Mouse (Mus musculus) hindbrain, embryonic 10.5 days (tissue): ENCODE results near the gene Pdss2. TPM values are rescaled to one million over a fixed set of nuclear protein-coding genes. Genes with fewer than 3 reads are reported as not detected.

ENCODE experiments used
- DNase-seq: peaks from one replicate; pipeline ENCODE4 v3.0.0-alpha.2; 2017; ENCODE audit warnings: low spot score
- H3K27ac ChIP-seq: fragments of 300-500 bp; sonication (generic); 2 replicates; pipeline ENCODE4 v1.5.1; 2016; ENCODE audit warnings: mild to moderate bottlenecking, moderate library complexity
- H3K27me3 ChIP-seq: fragments of 300-500 bp; sonication (generic); 2 replicates; pipeline ENCODE4 v1.6.1; 2016; ENCODE audit warnings: mild to moderate bottlenecking; ENCODE audit not compliant: poor library complexity, insufficient read depth, severe bottlenecking
- H3K36me3 ChIP-seq: fragments of 300-500 bp; sonication (generic); 2 replicates; pipeline ENCODE4 v1.6.1; 2016; ENCODE audit warnings: mild to moderate bottlenecking, moderate library complexity
- H3K4me1 ChIP-seq: fragments of 300-500 bp; sonication (generic); replicated peaks from 2 replicates; pipeline ENCODE4 v1.6.1; 2016; ENCODE audit warnings: mild to moderate bottlenecking
- H3K4me3 ChIP-seq: fragments of 300-500 bp; sonication (generic); 2 replicates; pipeline ENCODE4 v1.5.1; 2016; ENCODE audit warnings: mild to moderate bottlenecking, moderate library complexity
- H3K9me3 ChIP-seq: fragments of 300-500 bp; sonication (generic); 2 replicates; pipeline ENCODE4 v1.6.1; 2016; ENCODE audit warnings: mild to moderate bottlenecking, moderate library complexity
- WGBS: fragments of 180-500 bp; shearing (Covaris S2); methylation state at CpG from one replicate; pipeline ENCODE4 v1.1.7; 2016; 5-methylcytosine and 5-hydroxymethylcytosine counted together
- polyA plus RNA-seq: library from polyadenylated mRNA; unstranded; fragments of >200 nt; fragmentation: Nextera tagmentation; extraction: Ambion mirVana; gene quantifications from 2 replicates; pipeline ENCODE4 v1.2.1, GENCODE M21; 2016

Gene Pdss2
- polyA plus RNA-seq, 1 experiment from 2014 or later = 13.4 TPM

- DNase-seq = peak; percentile 40
- Histone ChIP-seq H3K36me3 (no peaks in the 10 kb centered on the region), H3K27me3 (no peaks in the 10 kb centered on the region), H3K27ac (peak overlapping the region; percentile 78), H3K4me1 (peaks cover 41% of the 10 kb centered on the region), H3K4me3 (no peak overlapping the region), H3K9me3 (peaks cover 4% of the 10 kb centered on the region; the same call in 1 of the 2 replicates)
- WGBS = 50% methylated on average over 15 of the region's 15 CpGs
These were observed 219.9 kb downstream of the Pdss2 start for GRCm38 (mm10) chr10:43440981-43441740.

DNA sequence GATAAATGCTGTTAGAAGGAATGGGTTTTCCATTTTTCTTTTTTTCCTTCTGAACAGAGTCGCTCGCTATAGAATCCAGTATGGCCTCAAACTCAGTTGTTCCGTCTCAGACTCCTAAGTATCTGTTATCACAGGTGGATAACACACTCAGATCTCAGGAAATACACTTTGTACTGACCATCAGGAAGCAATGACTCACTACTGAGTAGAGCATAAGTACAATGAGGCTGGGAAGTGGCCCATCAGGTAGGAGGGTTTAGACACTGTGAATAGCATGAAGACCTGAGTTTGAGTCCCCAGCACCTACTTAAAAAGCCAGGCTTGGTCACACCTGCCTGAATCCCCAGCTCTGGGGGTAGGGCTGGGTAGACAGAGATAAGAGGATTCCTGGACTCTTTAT, 227.4 kb downstream of the Pdss2 start:
- 94% methylated on average over 3 of the region's 3 CpGs for WGBS
- peaks cover 16% of the 10 kb centered on the region for H3K4me1 ChIP-seq
- H3K27ac ChIP-seq = no peak overlapping the region
- peaks cover 6% of the 10 kb centered on the region; the same call in 1 of the 2 replicates for H3K9me3 ChIP-seq
- no peaks in the 10 kb centered on the region for H3K36me3 ChIP-seq
- DNase-seq = no peak
- no peak overlapping the region for H3K4me3 ChIP-seq
- no peaks in the 10 kb centered on the region for H3K27me3 ChIP-seq

GRCm38 (mm10) chr10:43451848-43452662, 230.8 kb downstream of the Pdss2 start:
- Histone ChIP-seq H3K27me3 (no peaks in the 10 kb centered on the region), H3K9me3 (no peaks in the 10 kb centered on the region), H3K27ac (peak overlapping the region; percentile 62), H3K4me3 (peak overlapping the region; percentile 36), H3K4me1 (peaks cover 16% of the 10 kb centered on the region), H3K36me3 (no peaks in the 10 kb centered on the region)
- peak; percentile 83 for DNase-seq
- WGBS = 29% methylated on average over 16 of the region's 16 CpGs

- H3K9me3 ChIP-seq = 0 out of 2 replicates have a peak, but pooled peaks cover 3% of the 10 kb centered on the region
- H3K27ac ChIP-seq = peak overlapping the region; percentile 62
- H3K4me3 ChIP-seq = peak overlapping the region; percentile 36
- H3K36me3 ChIP-seq = no peaks in the 10 kb centered on the region
- 20% methylated on average over 5 of the region's 5 CpGs for WGBS
- no peaks in the 10 kb centered on the region for H3K27me3 ChIP-seq
- DNase-seq = no peak
- H3K4me1 ChIP-seq = peaks cover 16% of the 10 kb centered on the region
These were observed 231.3 kb downstream of the Pdss2 start for GRCm38 (mm10) chr10:43452663-43452996.

DNA sequence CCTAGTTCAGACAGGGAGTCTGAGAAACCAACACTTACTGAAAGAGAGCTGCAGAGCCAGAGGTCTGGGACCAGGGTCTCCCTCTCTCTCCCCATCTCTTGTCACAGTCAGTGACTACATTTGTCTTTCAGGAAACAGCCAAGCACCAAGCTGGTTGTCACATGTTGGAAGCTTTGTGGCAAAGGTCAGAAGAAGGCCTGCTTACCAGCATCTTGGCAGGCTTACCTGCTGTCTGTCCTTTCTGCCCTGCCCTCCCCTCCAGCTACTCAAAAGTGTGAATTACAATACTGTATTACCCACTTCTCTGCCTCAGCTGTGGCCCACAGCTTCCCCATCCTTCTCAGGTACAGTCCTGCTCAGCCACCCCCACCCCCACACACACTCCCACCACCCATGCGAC, 232.9 kb downstream of the Pdss2 start:
- 93% methylated on average over 1 of the region's 1 CpGs for WGBS
- Histone ChIP-seq H3K27me3 (no peaks in the 10 kb centered on the region), H3K9me3 (0 out of 2 replicates have a peak, but pooled peaks cover 6% of the 10 kb centered on the region), H3K27ac (no peak overlapping the region), H3K36me3 (no peaks in the 10 kb centered on the region), H3K4me1 (peaks cover 16% of the 10 kb centered on the region), H3K4me3 (no peak overlapping the region)
- no peak for DNase-seq

GRCm38 (mm10) chr10:43454671-43455070, 233.4 kb downstream of the Pdss2 start:
- H3K27me3 ChIP-seq = no peaks in the 10 kb centered on the region
- H3K27ac ChIP-seq = no peak overlapping the region
- H3K9me3 ChIP-seq = 0 out of 2 replicates have a peak, but pooled peaks cover 6% of the 10 kb centered on the region
- H3K4me1 ChIP-seq = peaks cover 16% of the 10 kb centered on the region
- H3K4me3 ChIP-seq = no peak overlapping the region
- H3K36me3 ChIP-seq = no peaks in the 10 kb centered on the region
- DNase-seq = no peak
- WGBS = 96% methylated on average over 3 of the region's 3 CpGs

DNA sequence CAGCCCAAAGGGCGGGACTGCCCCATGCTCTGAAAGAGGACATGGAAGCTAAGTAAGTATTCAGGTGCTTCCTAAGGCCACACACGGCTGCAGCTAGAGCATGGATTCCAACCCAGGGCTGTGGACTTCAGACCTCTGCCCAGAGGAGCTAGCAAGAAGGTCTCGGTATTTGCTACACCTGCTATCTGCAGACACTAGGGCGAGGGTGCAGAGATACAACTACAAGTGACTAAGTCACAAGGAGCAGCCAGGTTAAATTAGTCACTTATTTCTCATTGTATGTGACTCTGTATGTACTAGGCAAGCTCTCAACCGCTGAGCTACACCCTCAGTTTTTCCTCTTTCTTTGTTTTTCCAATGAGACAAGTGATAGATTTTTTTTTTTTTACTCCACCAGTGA, 241.5 kb downstream of the Pdss2 start:
- Histone ChIP-seq H3K27ac (no peak overlapping the region), H3K4me3 (no peak overlapping the region), H3K9me3 (0 out of 2 replicates have a peak, but pooled peaks cover 1% of the 10 kb centered on the region), H3K4me1 (0 out of 2 replicates have a peak, but pooled peaks cover 7% of the 10 kb centered on the region), H3K27me3 (no peaks in the 10 kb centered on the region), H3K36me3 (no peaks in the 10 kb centered on the region)
- DNase-seq = no peak
- 88% methylated on average over 5 of the region's 5 CpGs for WGBS

GRCm38 (mm10) chr10:43463227-43463626, 241.9 kb downstream of the Pdss2 start:
- Histone ChIP-seq H3K9me3 (no peaks in the 10 kb centered on the region), H3K36me3 (no peaks in the 10 kb centered on the region), H3K27ac (no peak overlapping the region), H3K4me1 (0 out of 2 replicates have a peak, but pooled peaks cover 7% of the 10 kb centered on the region), H3K4me3 (no peak overlapping the region), H3K27me3 (no peaks in the 10 kb centered on the region)
- WGBS = 64% methylated on average over 3 of the region's 3 CpGs
- DNase-seq = no peak

DNA sequence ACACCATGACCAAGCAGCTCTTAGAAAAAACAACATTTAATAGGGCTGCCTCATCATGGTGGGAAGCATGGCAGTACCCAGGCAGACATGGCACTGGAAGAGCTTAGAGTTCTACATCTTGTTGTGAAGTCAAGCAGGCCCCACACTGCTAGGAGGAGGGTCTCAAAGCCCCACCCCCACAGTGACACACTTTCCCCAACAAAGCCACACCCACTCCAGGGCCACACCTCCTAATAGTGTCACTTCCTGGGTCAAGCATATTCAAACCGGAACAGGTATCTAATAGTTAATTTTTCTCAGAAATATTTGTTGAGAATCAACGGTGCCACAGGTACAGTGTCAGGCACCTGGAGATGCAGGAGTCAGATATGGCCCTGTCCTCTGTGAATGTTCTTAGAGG, 244.9 kb downstream of the Pdss2 start:
- Histone ChIP-seq H3K4me3 (no peak overlapping the region), H3K27ac (no peak overlapping the region), H3K9me3 (no peaks in the 10 kb centered on the region), H3K4me1 (peaks cover 8% of the 10 kb centered on the region; the same call in 1 of the 2 replicates), H3K27me3 (no peaks in the 10 kb centered on the region), H3K36me3 (no peaks in the 10 kb centered on the region)
- no peak for DNase-seq
- WGBS = 93% methylated on average over 2 of the region's 2 CpGs

GRCm38 (mm10) chr10:43467659-43468058, 246.4 kb downstream of the Pdss2 start:
- 46% methylated on average over 13 of the region's 13 CpGs for WGBS
- Histone ChIP-seq H3K4me1 (peaks cover 8% of the 10 kb centered on the region; the same call in 1 of the 2 replicates), H3K36me3 (no peaks in the 10 kb centered on the region), H3K27ac (no peak overlapping the region), H3K27me3 (no peaks in the 10 kb centered on the region), H3K9me3 (no peaks in the 10 kb centered on the region), H3K4me3 (peak overlapping the region; percentile 11; the same call in 1 of the 2 replicates)
- DNase-seq = no peak

- Histone ChIP-seq H3K4me3 (no peak overlapping the region), H3K27me3 (no peaks in the 10 kb centered on the region), H3K27ac (no peak overlapping the region), H3K36me3 (no peaks in the 10 kb centered on the region), H3K4me1 (peaks cover 8% of the 10 kb centered on the region; the same call in 1 of the 2 replicates), H3K9me3 (no peaks in the 10 kb centered on the region)
- WGBS = 93% methylated on average over 6 of the region's 6 CpGs
- DNase-seq = no peak
These were observed 247.0 kb downstream of the Pdss2 start for GRCm38 (mm10) chr10:43468293-43468692.

DNA sequence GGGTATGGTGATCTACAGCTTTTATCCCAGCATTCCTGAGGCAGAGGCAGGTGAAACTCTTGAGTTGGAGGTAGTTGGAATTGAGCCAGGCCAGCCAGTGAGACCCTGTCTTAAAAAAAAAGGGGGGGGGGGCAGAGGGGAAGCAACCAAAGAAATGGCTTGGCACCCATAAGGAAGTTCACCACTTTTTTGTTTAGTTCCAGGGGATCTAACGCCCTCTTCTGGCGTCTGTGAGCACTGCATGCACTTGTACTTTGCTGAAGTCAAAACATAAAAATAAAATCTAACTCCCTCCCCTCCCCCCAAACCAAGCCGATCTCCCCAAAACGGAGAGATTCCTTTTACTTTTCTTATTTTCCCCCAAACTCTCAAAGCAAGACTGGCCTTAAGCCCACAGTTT, 254.1 kb downstream of the Pdss2 start:
- no peak overlapping the region for H3K27ac ChIP-seq
- H3K27me3 ChIP-seq = no peaks in the 10 kb centered on the region
- no peak for DNase-seq
- H3K9me3 ChIP-seq = no peaks in the 10 kb centered on the region
- H3K36me3 ChIP-seq = no peaks in the 10 kb centered on the region
- 63% methylated on average over 4 of the region's 4 CpGs for WGBS
- H3K4me1 ChIP-seq = peaks cover 40% of the 10 kb centered on the region
- H3K4me3 ChIP-seq = no peak overlapping the region

DNA sequence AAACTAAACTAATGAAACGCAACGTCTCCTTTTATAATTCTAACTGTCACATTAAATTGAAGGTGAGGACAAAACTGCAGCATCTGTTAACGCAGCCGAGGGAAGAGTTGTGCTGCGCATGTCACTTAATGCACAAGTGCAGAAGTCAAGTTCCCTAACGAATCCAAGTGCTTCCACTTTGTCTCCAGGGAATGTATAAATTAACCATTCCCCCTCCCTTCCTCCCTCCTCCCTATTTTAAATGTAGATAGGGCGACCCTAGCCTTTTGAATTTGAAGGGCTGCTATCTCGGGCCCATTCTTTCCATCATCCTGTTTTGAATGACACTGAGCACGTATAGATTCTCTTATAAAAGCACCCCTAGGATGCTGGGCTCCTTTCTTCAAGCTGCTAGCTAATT, 256.2 kb downstream of the Pdss2 start:
- Histone ChIP-seq H3K4me3 (peak overlapping the region; percentile 88), H3K9me3 (no peaks in the 10 kb centered on the region), H3K4me1 (peaks cover 56% of the 10 kb centered on the region), H3K27ac (peak overlapping the region; percentile 100), H3K36me3 (no peaks in the 10 kb centered on the region), H3K27me3 (no peaks in the 10 kb centered on the region)
- DNase-seq = no peak
- WGBS = 4% methylated on average over 9 of the region's 9 CpGs
